Mouse (Mus musculus) liver, embryonic 14.5 days (tissue): ENCODE data around the gene Smim5. TPM values are rescaled to one million over a fixed set of nuclear protein-coding genes. Genes with fewer than 3 reads are reported as not detected.

Source experiments
- ATAC-seq: fragments of 200-750 bp; cut with Nextera tagmentation; 2 replicates; pipeline ENCODE4 v1.8.0; 2017; ENCODE audit warnings: moderate number of reproducible peaks, mild to moderate bottlenecking, moderate library complexity; ENCODE audit not compliant: insufficient read depth
- DNase-seq, 3 experiments: peaks; one replicate each; pipeline ENCODE4 v3.0.0-alpha.2; 2012 to 2013; ENCODE audit warnings: low read depth in 3 of 3, low spot score in 3 of 3
- H3K27ac ChIP-seq: fragments of 300-500 bp; sonication (generic); 2 replicates; pipeline ENCODE4 v1.5.1; 2014; ENCODE audit warnings: moderate library complexity, mild to moderate bottlenecking, control low read depth, inconsistent platforms
- H3K27me3 ChIP-seq: fragments of 300-500 bp; sonication (generic); 2 replicates; pipeline ENCODE4 v1.6.1; 2014; ENCODE audit warnings: mild to moderate bottlenecking, low read length, moderate library complexity; ENCODE audit not compliant: control insufficient read depth, insufficient read depth
- H3K36me3 ChIP-seq: fragments of 300-500 bp; sonication (generic); replicated peaks from 2 replicates; pipeline ENCODE4 v1.6.1; 2014; ENCODE audit warnings: low read depth; ENCODE audit not compliant: control insufficient read depth, insufficient read depth
- H3K4me1 ChIP-seq, 2 experiments: fragments of 200-500 bp in 1 of 2; fragments of 300-500 bp in 1 of 2; sonication (generic) in 1 of 2; replicated peaks; 2 replicates each; pipeline ENCODE4 v1.6.1; 2012 to 2014; ENCODE audit warnings: antibody characterized with exemption in 1 of 2, inconsistent platforms in 1 of 2, low read length in 1 of 2; ENCODE audit not compliant: control insufficient read depth in 2 of 2, insufficient read depth in 2 of 2
- H3K4me2 ChIP-seq: fragments of 300-500 bp; sonication (generic); 2 replicates; pipeline ENCODE4 v1.6.1; 2014; ENCODE audit warnings: low read depth, mild to moderate bottlenecking, control low read depth, moderate library complexity
- H3K4me3 ChIP-seq, 2 experiments: fragments of 200-500 bp in 1 of 2; fragments of 300-500 bp in 1 of 2; sonication (generic) in 1 of 2; 2 replicates each; pipeline ENCODE4 v1.5.1; 2012 to 2014; ENCODE audit warnings: low read depth in 2 of 2, low read length in 2 of 2, mild to moderate bottlenecking in 2 of 2, control low read depth in 1 of 2, inconsistent platforms in 1 of 2, moderate library complexity in 1 of 2; ENCODE audit not compliant: insufficient read depth in 1 of 2
- H3K9ac ChIP-seq: fragments of 300-500 bp; sonication (generic); replicated peaks from 2 replicates; pipeline ENCODE4 v1.6.1; 2014; ENCODE audit warnings: mild to moderate bottlenecking, control low read depth, moderate library complexity
- H3K9me3 ChIP-seq: fragments of 300-500 bp; sonication (generic); 2 replicates; pipeline ENCODE4 v1.6.1; 2016; ENCODE audit warnings: low read length, mixed read lengths; ENCODE audit not compliant: control insufficient read depth
- CTCF ChIP-seq: IDR thresholded peaks from 2 replicates; pipeline ENCODE4 v1.5.1; 2016; ENCODE audit warnings: antibody characterized with exemption, low read depth, control low read depth
- EP300 ChIP-seq: IDR thresholded peaks from 2 replicates; pipeline ENCODE4 v1.6.1; 2016; ENCODE audit warnings: antibody characterized with exemption, low read depth
- WGBS: fragments of 180-500 bp; shearing (Covaris S2); extraction: QIAGEN DNeasy Blood & Tissue Kit; methylation state at CpG from one replicate; pipeline ENCODE4 v1.1.7; 2014; ENCODE audit not compliant: insufficient replicate concordance; 5-methylcytosine and 5-hydroxymethylcytosine counted together
- polyA plus RNA-seq, 2 experiments: library from polyadenylated mRNA; depleted of rRNA in 1 of 2; stranded (reverse) in 1 of 2; unstranded in 1 of 2; fragments of >200 nt; fragmentation: Nextera tagmentation in 1 of 2; extraction: Ambion mirVana in 1 of 2; gene quantifications; 2 replicates each; pipeline versions ENCODE4 v1.2.1 to v1.2.3; 2012 to 2014

Gene Smim5
- polyA plus RNA-seq, 2 experiments, result 25.1 to 48.8 TPM

DNA sequence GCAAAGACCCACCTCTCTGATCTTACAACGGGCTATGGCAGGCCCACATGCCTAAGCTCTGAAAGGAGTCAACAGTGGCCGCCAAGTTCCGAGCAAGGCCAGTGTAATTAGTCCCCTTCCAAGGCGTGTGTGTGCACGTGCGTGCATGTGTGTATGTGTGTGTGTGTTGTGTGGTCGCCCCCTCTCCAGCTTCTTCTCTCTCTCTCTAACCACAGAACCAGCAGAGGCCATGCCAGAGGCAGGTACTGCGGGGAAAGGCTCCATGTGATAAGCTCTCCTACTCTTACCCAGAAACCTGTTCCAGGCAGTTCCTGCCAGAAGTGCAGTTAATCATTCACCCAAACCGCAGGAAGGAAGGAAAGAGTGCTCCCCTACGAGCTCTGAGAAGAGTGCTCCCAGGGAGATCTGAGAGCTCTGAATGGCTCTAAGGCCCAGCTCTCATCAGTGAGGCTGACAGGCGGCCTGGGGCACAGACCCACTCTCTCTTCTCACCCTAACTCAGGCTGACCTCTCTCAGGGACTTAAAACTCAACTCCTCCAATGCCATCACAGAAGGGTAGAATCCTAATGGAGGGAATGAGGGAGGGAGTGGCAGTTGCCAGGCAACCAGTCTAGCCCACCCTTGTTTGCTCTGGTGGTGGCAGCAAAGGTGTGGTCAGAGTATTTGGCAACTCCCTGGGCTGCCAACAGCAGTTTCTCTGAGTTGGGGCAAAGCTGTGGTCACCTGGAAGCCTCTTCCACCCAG, 12.0 kb downstream of the Smim5 start, which contains the start of gene Smim6:
Gene Smim6, plus strand, starts transcription at position 386 of the 745 bp plus-strand sequence.
- Histone ChIP-seq H3K9me3 (no peaks in the 10 kb centered on the region), H3K27me3 (no peaks in the 10 kb centered on the region), H3K36me3 (peaks cover 23% of the 10 kb centered on the region), H3K9ac (peak within 1 kb of the TSS; percentile 68), H3K4me3 (no peak within 1 kb of the TSS; a peak in 1 of 4 replicates), H3K27ac (peak within 1 kb of the TSS; percentile 96), H3K4me1 (peaks cover 32 to 47% of the 10 kb centered on the region in 2 experiments), H3K4me2 (peak within 1 kb of the TSS; percentile 54)
- WGBS, result 7% methylated on average over 11 of the region's 11 CpGs
- ATAC-seq, result peak; percentile 73
- TF ChIP-seq EP300 (peak; percentile 41; the same call in 1 of the 2 replicates), CTCF (no peak)
- peak in 2 of 3 experiments; percentile 49 to 67 for DNase-seq

DNA sequence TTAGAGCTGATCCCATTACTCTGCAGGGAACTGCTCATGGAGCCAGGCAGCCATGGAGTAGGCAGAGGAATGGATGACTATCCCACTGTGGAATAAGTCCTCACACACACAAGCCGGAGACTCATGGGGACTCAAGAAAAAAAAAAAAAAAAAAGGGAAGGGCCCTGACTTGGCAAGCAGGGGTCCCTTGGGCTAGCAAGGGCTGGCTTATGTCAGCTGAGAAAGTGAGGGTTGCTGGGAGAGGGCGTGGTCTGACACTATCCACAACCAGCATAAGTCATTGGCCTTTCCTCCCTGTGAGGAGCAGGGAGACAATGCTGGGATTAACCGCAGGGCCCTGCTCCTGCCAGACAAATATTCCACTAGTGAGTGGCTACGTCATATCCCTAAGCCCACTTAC, 16.8 kb downstream of the Smim5 start:
- Histone ChIP-seq H3K9ac (no peak overlapping the region), H3K27ac (no peak overlapping the region; the same call in 1 of the 2 replicates), H3K36me3 (peaks cover 9% of the 10 kb centered on the region), H3K4me2 (no peak overlapping the region), H3K9me3 (no peaks in the 10 kb centered on the region), H3K27me3 (no peaks in the 10 kb centered on the region), H3K4me3 (no peak overlapping the region), H3K4me1 (peaks cover 12 to 17% of the 10 kb centered on the region in 2 experiments)
- TF ChIP-seq EP300, result no peak
- no peak for TF ChIP-seq CTCF
- ATAC-seq (no peak), DNase-seq (no peak)
- 83% methylated on average over 4 of the region's 4 CpGs for WGBS

DNA sequence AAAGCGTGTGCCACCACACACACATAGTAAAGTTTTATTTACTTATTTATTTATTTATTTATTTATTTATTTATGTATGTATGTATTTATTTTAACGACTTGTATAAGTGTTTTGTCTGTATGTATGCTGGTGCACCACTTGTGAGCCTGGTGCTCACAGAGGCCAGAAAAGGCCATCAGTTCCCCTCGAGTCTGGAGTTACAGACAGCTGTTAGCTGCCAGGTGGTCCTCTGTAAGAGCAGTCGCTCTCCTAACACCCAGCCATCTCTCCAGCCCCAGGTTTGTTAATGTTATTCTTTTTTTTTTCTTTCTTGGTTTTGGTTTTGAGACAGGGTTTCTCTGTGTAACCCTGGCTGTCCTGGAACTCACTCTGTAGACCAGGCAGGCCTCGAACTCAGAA, 18.9 kb downstream of the Smim5 start:
- no peak overlapping the region for H3K4me2 ChIP-seq
- no peak for DNase-seq
- no peak for ATAC-seq
- no peaks in the 10 kb centered on the region for H3K9me3 ChIP-seq
- H3K27ac ChIP-seq, result no peak overlapping the region
- peaks cover 10% of the 10 kb centered on the region for H3K36me3 ChIP-seq
- peaks cover 0 to 5% of the 10 kb centered on the region in 2 experiments; a peak in 1 of 4 replicates for H3K4me1 ChIP-seq
- no peak overlapping the region for H3K9ac ChIP-seq
- H3K4me3 ChIP-seq, result no peak overlapping the region
- WGBS, result 80% methylated on average over 5 of the region's 5 CpGs
- no peaks in the 10 kb centered on the region for H3K27me3 ChIP-seq
- no peak for TF ChIP-seq EP300
- no peak for TF ChIP-seq CTCF

DNA sequence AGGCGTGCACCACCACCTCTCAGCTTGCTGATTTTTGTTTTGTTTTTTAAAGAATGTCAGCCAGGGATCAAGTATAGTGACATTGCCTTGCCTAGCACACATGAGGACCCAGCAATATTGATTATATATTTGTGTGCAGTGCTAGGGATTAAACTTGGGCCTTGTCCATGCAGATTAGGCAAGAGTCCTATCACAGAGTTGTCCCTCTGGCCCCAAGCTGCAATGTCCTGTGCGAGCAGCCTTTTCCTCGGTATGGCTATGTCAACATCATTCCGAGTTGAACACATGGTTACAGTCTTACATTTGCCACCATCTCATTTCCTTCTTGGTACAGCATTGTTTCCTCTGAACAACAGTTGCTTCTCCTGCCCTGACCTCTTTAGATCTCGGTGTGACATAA, 19.3 kb downstream of the Smim5 start:
- no peak overlapping the region for H3K27ac ChIP-seq
- no peak for ATAC-seq
- 81% methylated on average over 5 of the region's 5 CpGs for WGBS

DNA sequence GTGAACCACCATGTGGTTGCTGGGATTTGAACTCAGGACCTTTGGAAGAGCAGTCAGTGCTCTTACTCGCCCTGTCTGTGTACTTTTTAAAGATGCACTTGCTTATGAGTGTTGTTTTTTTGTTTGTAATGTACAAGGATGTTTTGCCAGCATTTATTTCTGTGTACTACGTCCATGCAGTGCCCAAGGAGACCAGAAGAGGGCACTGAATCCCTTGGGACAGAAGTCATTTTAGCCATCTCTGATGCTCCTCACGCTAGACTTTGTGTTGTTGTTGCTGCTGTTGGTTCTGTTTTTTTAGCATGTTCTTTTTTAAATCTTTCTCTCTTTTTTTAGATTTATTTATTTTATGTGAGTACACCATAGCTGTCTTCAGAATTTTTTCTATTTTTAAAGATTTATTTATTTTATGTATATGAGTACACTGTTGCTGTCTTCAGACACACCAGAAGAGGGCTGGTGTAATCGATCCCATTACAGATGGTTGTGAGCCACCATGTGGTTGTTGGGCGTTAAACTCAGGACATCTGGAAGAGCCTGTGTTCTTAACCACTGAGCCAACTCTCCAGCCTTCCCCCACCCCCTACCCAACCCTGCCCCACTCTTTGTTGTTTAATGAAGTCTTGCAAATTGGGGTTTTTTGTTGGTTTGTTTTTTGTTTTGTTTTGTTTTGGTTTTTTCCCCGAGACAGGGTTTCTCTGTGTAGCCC, 20.5 kb downstream of the Smim5 start:
- DNase-seq (peak; percentile 45 to 64 (median 49)), ATAC-seq (peak; percentile 73)
- H3K27me3 ChIP-seq, result no peaks in the 10 kb centered on the region
- H3K27ac ChIP-seq, result no peak overlapping the region; the same call in 1 of the 2 replicates
- TF ChIP-seq EP300, result no peak
- TF ChIP-seq CTCF, result peak; percentile 82
- no peak overlapping the region for H3K4me3 ChIP-seq
- 22% methylated on average over 6 of the region's 6 CpGs for WGBS
- no peak overlapping the region for H3K9ac ChIP-seq
- no peaks in the 10 kb centered on the region for H3K9me3 ChIP-seq
- no peak overlapping the region for H3K4me2 ChIP-seq
- peaks cover 0 to 5% of the 10 kb centered on the region in 2 experiments; a peak in 1 of 4 replicates for H3K4me1 ChIP-seq
- H3K36me3 ChIP-seq, result peaks cover 10% of the 10 kb centered on the region

More for the DNA sequence above, 19.3 kb downstream of the Smim5 start:
- no peak for TF ChIP-seq EP300
- no peak for TF ChIP-seq CTCF
- Histone ChIP-seq H3K9ac (no peak overlapping the region), H3K27me3 (no peaks in the 10 kb centered on the region), H3K4me3 (no peak overlapping the region), H3K4me2 (no peak overlapping the region), H3K9me3 (no peaks in the 10 kb centered on the region), H3K4me1 (peaks cover 0 to 5% of the 10 kb centered on the region in 2 experiments; a peak in 1 of 4 replicates), H3K36me3 (peaks cover 10% of the 10 kb centered on the region)
- DNase-seq, result no peak
